Mouse (Mus musculus) erythroblast, embryonic 14.5 days (primary cell): ENCODE data around the gene Gm10203.

ENCODE experiments used
- GATA1 ChIP-seq: IDR thresholded peaks from 2 replicates; pipeline ENCODE4 v1.6.1; 2012; ENCODE audit warnings: low read length, inconsistent platforms, mixed read lengths
- TAL1 ChIP-seq: IDR thresholded peaks from 3 replicates; pipeline ENCODE4 v1.6.1; 2012; ENCODE audit warnings: low read length, inconsistent platforms, mixed read lengths

GRCm38 (mm10) chr6:149173831-149174625 lies 44.1 kb downstream of the Gm10203 start:
- no peak for TF ChIP-seq GATA1
- TF ChIP-seq TAL1, result no peak
